Mouse (Mus musculus): ENCODE measurements around the gene Eif4g3. TPM values are rescaled to one million over a fixed set of nuclear protein-coding genes. Genes with fewer than 3 reads are reported as not detected.

Eif4g3 gene
- polyA plus RNA-seq, 1 experiment = 34.5 TPM

GRCm38 (mm10) chr4:138038365-138039274 is 45.8 kb downstream of the Eif4g3 start:
- H3K4me3 ChIP-seq (replicated peaks) = no peak overlapping the region
- H3K9me3 ChIP-seq = no peaks in the 10 kb centered on the region
- H3K4me1 ChIP-seq = peaks cover 54% of the 10 kb centered on the region
- H3K27me3 ChIP-seq (replicated peaks) = no peaks in the 10 kb centered on the region
- TF ChIP-seq FLI1 (IDR thresholded peaks at IDR 0.05; ENCODE audit: low read length) (no peak), GATA1 (IDR thresholded peaks at IDR 0.05; ENCODE audit: borderline replicate concordance, low read length) (no peak)
- H3K36me3 ChIP-seq (replicated peaks; ENCODE audit: low read length) = peaks cover 90% of the 10 kb centered on the region

GRCm38 (mm10) chr4:138039275-138039651 is 46.4 kb downstream of the Eif4g3 start:
- H3K4me3 ChIP-seq (replicated peaks) = no peak overlapping the region
- peaks cover 85% of the 10 kb centered on the region for H3K36me3 ChIP-seq (replicated peaks; ENCODE audit: low read length)
- peaks cover 54% of the 10 kb centered on the region for H3K4me1 ChIP-seq
- TF ChIP-seq FLI1 (IDR thresholded peaks at IDR 0.05; ENCODE audit: low read length) = no peak
- no peak for TF ChIP-seq GATA1 (IDR thresholded peaks at IDR 0.05; ENCODE audit: borderline replicate concordance, low read length)
- H3K27me3 ChIP-seq (replicated peaks) = no peaks in the 10 kb centered on the region
- no peaks in the 10 kb centered on the region for H3K9me3 ChIP-seq

GRCm38 (mm10) chr4:138040589-138040988 is 47.8 kb downstream of the Eif4g3 start:
- H3K9me3 ChIP-seq = peaks cover 7% of the 10 kb centered on the region
- no peak overlapping the region for H3K4me3 ChIP-seq (replicated peaks)
- H3K36me3 ChIP-seq (replicated peaks; ENCODE audit: low read length) = peaks cover 81% of the 10 kb centered on the region
- peaks cover 54% of the 10 kb centered on the region for H3K4me1 ChIP-seq
- TF ChIP-seq FLI1 (IDR thresholded peaks at IDR 0.05; ENCODE audit: low read length) (no peak), GATA1 (IDR thresholded peaks at IDR 0.05; ENCODE audit: borderline replicate concordance, low read length) (no peak)
- no peaks in the 10 kb centered on the region for H3K27me3 ChIP-seq (replicated peaks)

GRCm38 (mm10) chr4:138041566-138042256 is 48.9 kb downstream of the Eif4g3 start:
- Histone ChIP-seq H3K4me3 (replicated peaks) (no peak overlapping the region), H3K27me3 (replicated peaks) (no peaks in the 10 kb centered on the region), H3K9me3 (peaks cover 7% of the 10 kb centered on the region), H3K36me3 (replicated peaks; ENCODE audit: low read length) (peaks cover 81% of the 10 kb centered on the region), H3K4me1 (peaks cover 51% of the 10 kb centered on the region)
- TF ChIP-seq FLI1 (IDR thresholded peaks at IDR 0.05; ENCODE audit: low read length) = no peak
- no peak for TF ChIP-seq GATA1 (IDR thresholded peaks at IDR 0.05; ENCODE audit: borderline replicate concordance, low read length)

GRCm38 (mm10) chr4:138042257-138042589 is 49.4 kb downstream of the Eif4g3 start:
- Histone ChIP-seq H3K27me3 (replicated peaks) (no peaks in the 10 kb centered on the region), H3K4me1 (peaks cover 49% of the 10 kb centered on the region), H3K36me3 (replicated peaks; ENCODE audit: low read length) (peaks cover 80% of the 10 kb centered on the region), H3K9me3 (peaks cover 7% of the 10 kb centered on the region), H3K4me3 (replicated peaks) (no peak overlapping the region)
- no peak for TF ChIP-seq GATA1 (IDR thresholded peaks at IDR 0.05; ENCODE audit: borderline replicate concordance, low read length)
- TF ChIP-seq FLI1 (IDR thresholded peaks at IDR 0.05; ENCODE audit: low read length) = no peak

- H3K4me3 ChIP-seq (replicated peaks) = no peak overlapping the region
- TF ChIP-seq GATA1 (IDR thresholded peaks at IDR 0.05; ENCODE audit: borderline replicate concordance, low read length) = no peak
- TF ChIP-seq FLI1 (IDR thresholded peaks at IDR 0.05; ENCODE audit: low read length) = no peak
- peaks cover 51% of the 10 kb centered on the region for H3K4me1 ChIP-seq
- peaks cover 7% of the 10 kb centered on the region for H3K9me3 ChIP-seq
- peaks cover 80% of the 10 kb centered on the region for H3K36me3 ChIP-seq (replicated peaks; ENCODE audit: low read length)
- no peaks in the 10 kb centered on the region for H3K27me3 ChIP-seq (replicated peaks)
Measured at GRCm38 (mm10) chr4:138042625-138043024, 49.8 kb downstream of the Eif4g3 start.

GRCm38 (mm10) chr4:138044841-138045500 is 52.1 kb downstream of the Eif4g3 start:
- no peaks in the 10 kb centered on the region for H3K27me3 ChIP-seq (replicated peaks)
- H3K9me3 ChIP-seq = peaks cover 7% of the 10 kb centered on the region
- TF ChIP-seq GATA1 (IDR thresholded peaks at IDR 0.05; ENCODE audit: borderline replicate concordance, low read length) = no peak
- TF ChIP-seq FLI1 (IDR thresholded peaks at IDR 0.05; ENCODE audit: low read length) = no peak
- H3K4me1 ChIP-seq = peaks cover 34% of the 10 kb centered on the region
- H3K4me3 ChIP-seq (replicated peaks) = no peak overlapping the region
- peaks cover 80% of the 10 kb centered on the region for H3K36me3 ChIP-seq (replicated peaks; ENCODE audit: low read length)

- Histone ChIP-seq H3K27me3 (replicated peaks) (no peaks in the 10 kb centered on the region), H3K4me1 (peaks cover 35% of the 10 kb centered on the region), H3K36me3 (replicated peaks; ENCODE audit: low read length) (peaks cover 80% of the 10 kb centered on the region), H3K4me3 (replicated peaks) (no peak overlapping the region), H3K9me3 (peaks cover 7% of the 10 kb centered on the region)
- TF ChIP-seq GATA1 (IDR thresholded peaks at IDR 0.05; ENCODE audit: borderline replicate concordance, low read length) = no peak
- TF ChIP-seq FLI1 (IDR thresholded peaks at IDR 0.05; ENCODE audit: low read length) = no peak
Measured at GRCm38 (mm10) chr4:138045809-138046208, 53.0 kb downstream of the Eif4g3 start.

GRCm38 (mm10) chr4:138046371-138046770 is 53.5 kb downstream of the Eif4g3 start:
- TF ChIP-seq GATA1 (IDR thresholded peaks at IDR 0.05; ENCODE audit: borderline replicate concordance, low read length) (no peak), FLI1 (IDR thresholded peaks at IDR 0.05; ENCODE audit: low read length) (no peak)
- Histone ChIP-seq H3K4me3 (replicated peaks) (no peak overlapping the region), H3K9me3 (peaks cover 7% of the 10 kb centered on the region), H3K36me3 (replicated peaks; ENCODE audit: low read length) (peaks cover 80% of the 10 kb centered on the region), H3K4me1 (peaks cover 30% of the 10 kb centered on the region), H3K27me3 (replicated peaks) (no peaks in the 10 kb centered on the region)
